Mouse (Mus musculus) spleen, adult 2 months (tissue): ENCODE measurements around the gene Cracr2b.

Experiments used
- CTCF ChIP-seq: fragments of 200-500 bp; IDR thresholded peaks from 2 replicates; pipeline ENCODE4 v1.5.1; 2011; ENCODE audit warnings: mild to moderate bottlenecking, inconsistent platforms; ENCODE audit not compliant: insufficient read depth, insufficient read length, insufficient replicate concordance; ENCODE audit errors: extremely low read depth
- POLR2A ChIP-seq: fragments of 200-500 bp; IDR thresholded peaks from 2 replicates; pipeline ENCODE4 v1.6.1; 2011; ENCODE audit warnings: low read depth, low read length, inconsistent platforms

DNA sequence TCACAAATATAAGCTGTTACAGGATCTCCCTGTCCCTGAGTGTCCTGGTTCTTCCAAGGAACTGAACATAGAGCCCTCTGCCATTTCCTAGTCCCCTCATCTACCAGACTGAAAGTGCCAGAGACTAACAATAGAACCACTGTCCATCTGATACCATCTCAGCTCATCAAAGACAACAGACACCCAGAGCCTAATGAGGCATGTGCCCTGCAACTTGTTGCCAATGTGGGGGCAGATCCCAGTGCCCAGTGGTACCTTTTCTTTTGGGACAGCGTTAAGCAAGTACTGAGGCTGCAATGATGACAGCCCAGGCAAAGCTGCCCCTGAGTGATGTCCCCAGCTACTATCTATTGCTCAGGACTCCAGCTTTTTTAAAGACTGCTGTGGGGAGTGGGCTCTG, 25.3 kb downstream of the Cracr2b start:
- TF ChIP-seq CTCF (no peak), POLR2A (no peak)
